Mouse (Mus musculus) small intestine, adult 2 months (tissue): ENCODE measurements around the gene Ncam1.

ENCODE experiments used
- CTCF ChIP-seq: fragments of 200-500 bp; IDR thresholded peaks from 2 replicates; pipeline ENCODE4 v1.5.1; 2012; ENCODE audit warnings: low read depth, mild to moderate bottlenecking, control low read depth, inconsistent platforms, low read length, moderate library complexity, mixed read lengths; ENCODE audit not compliant: insufficient replicate concordance, insufficient read length; ENCODE audit errors: extremely low read depth
- POLR2A ChIP-seq: fragments of 200-500 bp; IDR thresholded peaks from 2 replicates; pipeline ENCODE4 v1.6.1; 2012; ENCODE audit warnings: low read depth, mild to moderate bottlenecking, control low read depth, inconsistent platforms, low read length, moderate library complexity

DNA sequence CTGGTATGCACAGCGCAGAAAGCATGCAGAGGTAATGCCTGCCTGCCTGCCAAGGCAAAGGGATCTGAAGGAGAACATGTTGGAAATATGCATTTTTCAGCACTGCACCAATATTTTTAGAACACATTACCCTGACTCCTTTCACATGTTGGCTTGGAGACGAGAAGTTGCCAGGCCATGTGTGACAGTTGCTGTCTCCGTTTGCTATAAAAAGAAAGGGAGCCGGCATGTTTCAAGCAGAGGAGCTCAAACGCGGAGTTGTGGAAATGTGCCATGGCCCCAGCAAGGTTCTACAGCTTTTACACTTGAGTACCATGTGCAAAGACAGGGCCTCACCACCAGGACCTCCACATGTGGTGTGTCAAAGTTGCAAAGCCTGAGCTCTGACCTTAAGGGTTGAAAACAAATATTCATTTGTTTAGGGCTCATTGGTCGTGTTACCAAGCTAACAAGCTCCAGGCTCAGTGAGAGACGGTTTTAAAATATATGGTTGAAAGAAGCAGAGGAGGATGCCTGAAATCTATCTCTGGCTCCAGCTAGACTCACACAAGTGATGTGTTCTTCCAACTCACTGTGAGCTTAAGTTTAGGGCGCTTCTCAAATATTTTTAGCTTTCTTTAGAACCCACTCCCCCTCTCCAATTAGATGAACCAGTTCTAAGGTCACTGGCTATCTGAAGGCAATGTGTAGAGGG is 179.9 kb downstream of the Ncam1 start:
- TF ChIP-seq POLR2A (no peak), CTCF (no peak)
